Mouse (Mus musculus) stomach, postnatal 0 days (tissue): ENCODE data around the gene Cfap43. TPM values are rescaled to one million over a fixed set of nuclear protein-coding genes. Genes with fewer than 3 reads are reported as not detected.
A peak's percentile ranks its signal among the peaks of the same experiment; 100 is the strongest.

Experiments
- ATAC-seq: fragments of 200-750 bp; cut with Nextera tagmentation; 2 replicates; pipeline ENCODE4 v1.8.0; 2017; ENCODE audit not compliant: low FRiP score, low TSS enrichment
- DNase-seq: peaks from one replicate; pipeline ENCODE4 v3.0.0-alpha.2; 2016; ENCODE audit warnings: low spot score
- H3K27ac ChIP-seq: fragments of 300-500 bp; sonication (generic); replicated peaks from 2 replicates; pipeline ENCODE4 v1.5.1; 2014; ENCODE audit warnings: mild to moderate bottlenecking, control low read depth
- H3K27me3 ChIP-seq: fragments of 300-500 bp; sonication (generic); 2 replicates; pipeline ENCODE4 v1.6.1; 2014; ENCODE audit warnings: low read length; ENCODE audit not compliant: control insufficient read depth, insufficient read depth
- H3K36me3 ChIP-seq: fragments of 300-500 bp; sonication (generic); 2 replicates; pipeline ENCODE4 v1.6.1; 2014; ENCODE audit warnings: low read length, mixed read lengths; ENCODE audit not compliant: control insufficient read depth, insufficient read depth
- H3K4me1 ChIP-seq: fragments of 300-500 bp; sonication (generic); replicated peaks from 2 replicates; pipeline ENCODE4 v1.6.1; 2014; ENCODE audit warnings: antibody characterized with exemption; ENCODE audit not compliant: control insufficient read depth, insufficient read depth
- H3K4me2 ChIP-seq: fragments of 300-500 bp; sonication (generic); replicated peaks from 2 replicates; pipeline ENCODE4 v1.6.1; 2014; ENCODE audit warnings: low read depth, mild to moderate bottlenecking, control low read depth, moderate library complexity
- H3K4me3 ChIP-seq: fragments of 300-500 bp; sonication (generic); 2 replicates; pipeline ENCODE4 v1.5.1; 2014; ENCODE audit warnings: low read depth, low read length, control low read depth
- H3K9ac ChIP-seq: fragments of 300-500 bp; sonication (generic); 2 replicates; pipeline ENCODE4 v1.6.1; 2014; ENCODE audit warnings: mild to moderate bottlenecking, low read length, control low read depth, mixed read lengths
- H3K9me3 ChIP-seq: fragments of 300-500 bp; sonication (generic); 2 replicates; pipeline ENCODE4 v1.6.1; 2016; ENCODE audit warnings: low read length; ENCODE audit not compliant: control insufficient read depth
- CTCF ChIP-seq: IDR thresholded peaks from 2 replicates; pipeline ENCODE4 v1.5.1; 2016; ENCODE audit warnings: antibody characterized with exemption, low read depth, mild to moderate bottlenecking, moderate library complexity
- EP300 ChIP-seq: optimal IDR thresholded peaks from 2 replicates; pipeline ENCODE3; 2016; ENCODE audit warnings: antibody characterized with exemption
- WGBS: fragments of 180-500 bp; shearing (Covaris S2); extraction: QIAGEN DNeasy Blood & Tissue Kit; methylation state at CpG from one replicate; pipeline ENCODE4 v1.1.7; 2014; 5-methylcytosine and 5-hydroxymethylcytosine counted together
- polyA plus RNA-seq: library from polyadenylated mRNA; unstranded; fragments of >200 nt; fragmentation: Nextera tagmentation; extraction: Ambion mirVana; gene quantifications from 2 replicates; pipeline ENCODE4 v1.2.1, GENCODE M21; 2015

The Cfap43 gene
- polyA plus RNA-seq, 1 experiment from 2014 or later = 0.51 TPM

DNA sequence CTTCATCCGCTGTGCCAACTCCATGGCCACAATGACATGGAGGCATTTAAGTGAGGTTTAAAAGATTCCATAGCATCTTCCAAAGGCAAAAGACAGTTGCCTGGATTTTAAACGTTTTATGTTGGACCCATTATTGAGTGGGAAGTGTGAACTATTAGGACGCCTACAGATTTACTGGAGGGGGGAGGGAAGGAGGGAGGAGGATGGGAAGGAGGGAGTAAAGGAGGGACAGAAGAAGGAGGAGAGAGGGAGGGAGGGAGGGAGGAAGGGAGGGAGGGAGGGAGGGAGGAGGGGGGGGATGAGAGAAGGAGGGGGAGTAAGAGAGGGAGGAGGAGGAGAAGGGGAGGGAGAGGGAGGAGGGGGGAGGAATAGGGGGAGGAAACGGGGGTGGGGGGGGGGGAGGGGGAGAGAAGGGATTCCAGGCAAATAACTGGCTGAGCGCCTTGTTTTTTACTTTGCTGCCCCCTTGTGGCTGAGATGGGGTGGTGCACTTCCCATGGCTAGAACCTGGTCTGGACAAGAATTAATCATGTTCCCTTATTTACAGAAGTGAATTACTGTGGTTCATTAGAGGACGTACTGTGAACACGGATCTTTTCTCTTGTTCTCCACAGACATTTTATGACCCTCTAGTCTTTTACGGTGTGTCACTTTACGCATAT lies 98.1 kb downstream of the Cfap43 start:
- Histone ChIP-seq H3K4me3 (no peak overlapping the region), H3K4me2 (no peak overlapping the region), H3K9me3 (no peaks in the 10 kb centered on the region), H3K36me3 (no peaks in the 10 kb centered on the region), H3K4me1 (no peaks in the 10 kb centered on the region; the same call in 1 of the 2 replicates), H3K27ac (no peak overlapping the region), H3K27me3 (no peaks in the 10 kb centered on the region), H3K9ac (no peak overlapping the region)
- TF ChIP-seq CTCF (peak; percentile 81), EP300 (no peak)
- ATAC-seq = peak; percentile 56
- WGBS = 20% methylated on average over 8 of the region's 9 CpGs
- DNase-seq = peak; percentile 79

DNA sequence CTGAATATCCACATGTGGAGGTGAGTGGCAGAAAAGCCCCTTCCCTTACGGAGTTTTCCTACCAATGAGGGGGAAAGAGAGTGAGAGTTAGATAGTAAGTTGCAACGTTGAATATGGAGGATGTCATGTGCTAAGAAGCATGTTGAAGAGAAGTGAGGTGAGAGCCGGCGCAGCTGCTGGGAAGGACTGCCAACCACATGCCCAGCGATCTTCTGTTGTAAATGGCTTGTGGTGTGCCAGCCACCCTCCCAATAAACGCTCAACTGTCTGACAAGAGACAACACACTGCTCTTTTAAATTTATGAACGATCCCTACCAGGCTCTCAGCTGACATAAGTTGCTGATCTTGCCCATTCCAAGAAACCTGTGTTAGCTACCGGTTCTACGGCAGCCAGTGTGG lies 101.4 kb downstream of the Cfap43 start:
- Histone ChIP-seq H3K27me3 (no peaks in the 10 kb centered on the region), H3K4me2 (no peak overlapping the region), H3K9me3 (no peaks in the 10 kb centered on the region), H3K4me3 (no peak overlapping the region), H3K9ac (no peak overlapping the region), H3K27ac (no peak overlapping the region), H3K4me1 (no peaks in the 10 kb centered on the region), H3K36me3 (no peaks in the 10 kb centered on the region)
- no peak for DNase-seq
- TF ChIP-seq EP300 (no peak), CTCF (no peak)
- no peak for ATAC-seq
- WGBS = 77% methylated on average over 9 of the region's 9 CpGs

DNA sequence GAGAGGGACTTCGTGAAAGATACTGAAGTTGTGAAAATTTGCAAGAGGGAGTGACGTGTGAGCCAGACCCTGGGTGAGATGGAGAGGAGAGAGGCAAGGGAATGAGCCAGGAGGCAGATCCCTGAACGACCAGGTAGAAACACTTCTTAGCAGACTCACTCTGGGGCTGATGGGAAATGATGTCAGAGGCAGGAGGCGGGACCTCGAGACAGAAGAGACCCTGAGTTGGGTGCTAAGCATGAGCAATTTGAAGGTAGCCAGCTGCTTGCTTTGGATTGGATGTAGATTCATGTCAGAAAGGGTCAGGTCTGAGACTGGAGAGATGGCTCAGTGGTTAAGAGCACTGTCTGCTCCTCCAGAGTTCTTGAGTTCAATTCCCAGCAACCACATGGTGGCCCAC lies 104.4 kb downstream of the Cfap43 start:
- TF ChIP-seq CTCF (no peak), EP300 (no peak)
- DNase-seq = no peak
- Histone ChIP-seq H3K9me3 (no peaks in the 10 kb centered on the region), H3K4me3 (no peak overlapping the region), H3K36me3 (no peaks in the 10 kb centered on the region), H3K9ac (no peak overlapping the region), H3K27ac (no peak overlapping the region), H3K27me3 (no peaks in the 10 kb centered on the region), H3K4me1 (no peaks in the 10 kb centered on the region), H3K4me2 (no peak overlapping the region)
- WGBS = 80% methylated on average over 5 of the region's 5 CpGs
- ATAC-seq = no peak

DNA sequence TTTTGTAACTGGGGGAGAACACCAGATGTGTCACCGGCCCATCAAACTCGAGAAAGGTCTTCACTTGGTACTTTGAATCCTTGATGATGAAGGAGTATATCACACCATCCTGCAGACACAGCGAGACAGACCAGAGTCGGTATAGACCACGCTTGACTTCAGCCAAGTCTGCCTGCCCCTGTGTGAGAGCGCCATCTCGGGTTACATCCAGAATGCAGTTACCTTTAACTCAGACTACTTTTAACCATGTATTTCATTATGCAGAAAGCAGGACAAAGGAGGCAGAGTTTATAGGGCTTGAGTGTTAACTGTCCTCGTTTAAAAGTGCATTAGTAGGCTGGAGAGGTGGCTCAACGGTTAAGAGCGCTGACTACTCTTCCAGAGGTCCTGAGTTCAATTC lies 107.0 kb downstream of the Cfap43 start:
- Histone ChIP-seq H3K27me3 (no peaks in the 10 kb centered on the region), H3K4me3 (no peak overlapping the region), H3K9me3 (no peaks in the 10 kb centered on the region), H3K27ac (no peak overlapping the region), H3K36me3 (no peaks in the 10 kb centered on the region), H3K4me2 (no peak overlapping the region), H3K4me1 (no peaks in the 10 kb centered on the region), H3K9ac (no peak overlapping the region)
- ATAC-seq (no peak), DNase-seq (no peak)
- TF ChIP-seq CTCF (no peak), EP300 (no peak)
- WGBS = 72% methylated on average over 10 of the region's 10 CpGs

DNA sequence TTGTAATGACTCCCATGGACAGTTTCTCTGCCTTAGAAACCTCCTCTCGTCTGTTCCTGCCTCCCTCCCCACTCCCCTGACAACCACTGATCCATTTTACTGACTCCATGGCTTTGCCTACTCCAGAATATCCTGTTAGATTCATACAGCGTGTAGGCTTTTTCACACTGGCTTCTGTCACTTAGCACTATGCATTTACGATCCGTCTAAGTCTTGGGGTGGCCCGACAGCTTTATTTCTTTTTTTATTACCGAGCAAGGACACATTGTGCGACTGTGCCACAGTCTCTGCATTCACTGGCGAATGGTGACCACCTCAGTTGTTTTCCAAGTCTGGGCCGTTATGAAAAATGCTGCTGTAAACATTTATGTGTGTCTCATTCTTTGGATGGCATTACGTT lies 120.5 kb downstream of the Cfap43 start:
- H3K4me2 ChIP-seq = no peak overlapping the region
- no peak for DNase-seq
- no peaks in the 10 kb centered on the region for H3K4me1 ChIP-seq
- no peaks in the 10 kb centered on the region for H3K36me3 ChIP-seq
- 72% methylated on average over 10 of the region's 10 CpGs for WGBS
- ATAC-seq = no peak
- no peak overlapping the region for H3K9ac ChIP-seq
- H3K27me3 ChIP-seq = no peaks in the 10 kb centered on the region
- no peak overlapping the region for H3K4me3 ChIP-seq
- H3K9me3 ChIP-seq = no peaks in the 10 kb centered on the region
- TF ChIP-seq EP300 (no peak), CTCF (no peak)
- H3K27ac ChIP-seq = no peak overlapping the region

DNA sequence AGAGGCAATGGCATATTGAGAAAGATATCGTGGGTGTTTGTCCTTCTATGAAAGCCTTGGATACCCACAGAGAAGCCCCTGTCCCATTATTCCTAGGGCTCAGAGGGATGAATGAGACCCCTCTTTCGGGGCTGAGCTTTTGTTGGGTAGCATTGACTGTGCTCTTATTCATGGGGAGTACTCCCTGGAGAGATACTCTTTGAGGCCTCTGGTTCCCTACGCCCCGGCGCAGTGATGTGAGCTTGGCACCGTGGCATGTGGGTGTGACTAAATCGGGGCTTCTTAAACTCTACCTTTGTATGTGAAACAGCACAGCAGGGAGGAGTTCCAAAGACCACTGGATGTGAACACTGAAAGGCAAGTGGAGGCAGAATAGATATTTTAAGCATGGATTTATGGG lies 122.4 kb downstream of the Cfap43 start:
- Histone ChIP-seq H3K36me3 (no peaks in the 10 kb centered on the region), H3K4me2 (no peak overlapping the region), H3K9ac (no peak overlapping the region), H3K27ac (no peak overlapping the region), H3K4me1 (no peaks in the 10 kb centered on the region), H3K27me3 (no peaks in the 10 kb centered on the region), H3K4me3 (no peak overlapping the region), H3K9me3 (no peaks in the 10 kb centered on the region)
- no peak for TF ChIP-seq EP300
- TF ChIP-seq CTCF = no peak
- no peak for ATAC-seq
- 72% methylated on average over 7 of the region's 7 CpGs for WGBS
- no peak for DNase-seq
